Mouse (Mus musculus): ENCODE data around the gene Ccdc86. TPM values are rescaled to one million over a fixed set of nuclear protein-coding genes. Genes with fewer than 3 reads are reported as not detected.
A peak's percentile ranks its signal among the peaks of the same experiment; 100 is the strongest.

Gene Ccdc86
- polyA plus RNA-seq, 1 experiment from 2014 or later, result 14.1 TPM

DNA sequence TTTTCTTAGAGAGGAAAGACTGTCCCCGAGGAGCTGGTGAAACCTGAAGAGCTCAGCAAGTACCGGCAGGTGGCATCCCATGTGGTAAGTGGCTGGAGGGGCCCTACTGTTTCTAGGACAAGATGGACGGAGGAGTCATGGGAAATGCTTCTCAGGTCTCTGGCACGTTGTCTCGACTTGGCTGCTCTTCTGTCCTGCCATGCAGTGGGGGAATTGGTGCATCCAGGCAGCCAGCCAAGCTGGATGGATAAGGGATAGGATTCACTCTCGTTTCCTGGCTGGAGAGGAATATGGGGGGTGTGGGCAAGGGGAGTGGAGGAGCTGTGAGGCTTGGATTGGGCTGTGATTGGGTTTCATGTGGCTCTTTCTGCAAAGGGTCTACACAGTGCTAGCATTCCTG lies 48.8 kb downstream of the Ccdc86 start:
- Histone ChIP-seq H3K4me1 (peaks cover 18% of the 10 kb centered on the region), H3K27me3 (replicated peaks) (no peaks in the 10 kb centered on the region), H3K9ac (no peak overlapping the region), H3K9me3 (no peaks in the 10 kb centered on the region), H3K27ac (no peak overlapping the region), H3K4me3 (no peak overlapping the region), H3K4me2 (no peak overlapping the region), H3K36me3 (replicated peaks) (peaks cover 56% of the 10 kb centered on the region)
- WGBS, result 85% methylated on average over 6 of the region's 6 CpGs
- no peak for ATAC-seq (replicated peaks)

GRCm38 (mm10) chr19:10897491-10897890 lies 51.6 kb downstream of the Ccdc86 start:
- H3K9ac ChIP-seq, result no peak overlapping the region

DNA sequence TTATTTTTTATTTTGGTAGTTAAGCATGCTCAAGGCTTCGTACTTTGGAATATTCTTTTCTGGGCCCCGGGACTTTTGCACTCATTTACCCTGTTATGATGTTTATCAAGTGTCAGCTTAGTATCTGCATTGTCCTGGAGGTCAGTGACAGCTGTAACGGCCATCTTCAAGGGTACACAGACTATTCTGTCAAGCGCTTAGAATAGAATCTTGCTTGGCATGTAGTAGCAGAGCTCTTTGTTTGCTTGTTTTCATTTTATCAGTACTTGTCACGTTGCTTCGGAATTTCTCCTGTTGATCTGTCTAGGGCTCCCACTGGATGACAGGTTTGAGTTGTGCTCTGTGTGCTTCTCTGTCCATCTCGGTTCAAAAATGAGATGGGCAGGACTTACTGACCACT lies 52.2 kb downstream of the Ccdc86 start:
- Histone ChIP-seq H3K36me3 (replicated peaks) (peaks cover 26% of the 10 kb centered on the region), H3K27me3 (replicated peaks) (no peaks in the 10 kb centered on the region), H3K27ac (no peak overlapping the region), H3K4me1 (peaks cover 25% of the 10 kb centered on the region), H3K9ac (0 out of 2 replicates have a peak overlapping the region, but pooled peaks have one; percentile 77), H3K4me3 (no peak overlapping the region), H3K4me2 (peak overlapping the region; percentile 66), H3K9me3 (no peaks in the 10 kb centered on the region)
- ATAC-seq (replicated peaks), result no peak
- 82% methylated on average over 7 of the region's 7 CpGs for WGBS

More at GRCm38 (mm10) chr19:10897491-10897890, 51.6 kb downstream of the Ccdc86 start:
- 0 out of 2 replicates have a peak overlapping the region, but pooled peaks have one; percentile 66 for H3K4me2 ChIP-seq
- H3K4me1 ChIP-seq, result peaks cover 25% of the 10 kb centered on the region
- H3K36me3 ChIP-seq (replicated peaks), result peaks cover 33% of the 10 kb centered on the region
- no peaks in the 10 kb centered on the region for H3K27me3 ChIP-seq (replicated peaks)
- no peak overlapping the region for H3K4me3 ChIP-seq
- no peak for ATAC-seq (replicated peaks)
- 86% methylated on average over 8 of the region's 8 CpGs for WGBS
- no peak overlapping the region for H3K27ac ChIP-seq
- H3K9me3 ChIP-seq, result no peaks in the 10 kb centered on the region

DNA sequence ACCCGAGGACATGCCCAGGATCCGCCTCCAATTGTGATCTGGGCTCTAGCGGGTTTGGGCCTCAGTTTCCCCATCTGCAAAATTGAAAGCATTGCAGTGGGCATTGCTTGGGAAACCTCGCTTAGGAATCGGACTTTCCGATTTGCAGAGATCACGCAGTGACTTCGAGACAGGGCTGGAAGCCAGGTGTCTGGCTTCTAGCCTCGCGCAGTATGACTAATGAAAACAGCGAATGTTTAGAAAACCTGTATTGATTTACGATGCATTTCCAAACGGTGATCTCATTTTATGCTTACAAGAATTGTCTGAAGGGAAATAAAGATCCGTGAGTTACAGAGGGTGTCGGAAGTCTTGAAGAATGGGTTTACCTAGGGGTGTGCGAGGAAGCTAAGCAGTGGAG lies 53.4 kb downstream of the Ccdc86 start:
- H3K4me1 ChIP-seq, result peaks cover 25% of the 10 kb centered on the region
- 2% methylated on average over 16 of the region's 16 CpGs for WGBS

GRCm38 (mm10) chr19:10895016-10895528 lies 54.0 kb downstream of the Ccdc86 start, which contains the start of gene Prpf19:
Gene Prpf19, plus strand, starts transcription at chr19:10895231.
- ATAC-seq (replicated peaks), result peak; percentile 97
- H3K9me3 ChIP-seq, result no peaks in the 10 kb centered on the region
- peak within 1 kb of the TSS; percentile 66 for H3K4me2 ChIP-seq
- H3K36me3 ChIP-seq (replicated peaks), result peaks cover 9% of the 10 kb centered on the region
- H3K4me1 ChIP-seq, result peaks cover 25% of the 10 kb centered on the region
- H3K9ac ChIP-seq, result peak within 1 kb of the TSS; percentile 77
- H3K4me3 ChIP-seq, result peak within 1 kb of the TSS; percentile 69
- peak within 1 kb of the TSS; percentile 87 for H3K27ac ChIP-seq
- no peaks in the 10 kb centered on the region for H3K27me3 ChIP-seq (replicated peaks)
- 0% methylated on average over 43 of the region's 43 CpGs for WGBS

More for the DNA sequence above, 53.4 kb downstream of the Ccdc86 start:
- H3K27me3 ChIP-seq (replicated peaks), result no peaks in the 10 kb centered on the region
- H3K9me3 ChIP-seq, result no peaks in the 10 kb centered on the region
- H3K4me2 ChIP-seq, result peak overlapping the region; percentile 66
- H3K9ac ChIP-seq, result peak overlapping the region; percentile 77
- H3K27ac ChIP-seq, result peak overlapping the region; percentile 87
- ATAC-seq (replicated peaks), result peak; percentile 8; the same call in 1 of the 2 replicates
- peaks cover 15% of the 10 kb centered on the region for H3K36me3 ChIP-seq (replicated peaks)
- peak overlapping the region; percentile 69 for H3K4me3 ChIP-seq

- Histone ChIP-seq H3K36me3 (replicated peaks) (no peaks in the 10 kb centered on the region), H3K4me3 (no peak overlapping the region), H3K9me3 (no peaks in the 10 kb centered on the region), H3K27me3 (replicated peaks) (no peaks in the 10 kb centered on the region), H3K27ac (no peak overlapping the region), H3K4me1 (peaks cover 22% of the 10 kb centered on the region), H3K4me2 (no peak overlapping the region), H3K9ac (no peak overlapping the region)
- no peak for ATAC-seq (replicated peaks)
- WGBS, result 87% methylated on average over 3 of the region's 3 CpGs
Observed at GRCm38 (mm10) chr19:10892201-10892600, 56.9 kb downstream of the Ccdc86 start.

Other genes starting within 250 kb of the Ccdc86 start
- gene Cd5, start 210.3 kb downstream of the Ccdc86 start, polyA plus RNA-seq (2015; fragmentation: Nextera tagmentation; extraction: Ambion mirVana), result 0.52 and 0.86 TPM in 2 replicates
- gene Cd6, start 119.2 kb downstream of the Ccdc86 start, polyA plus RNA-seq (2015; fragmentation: Nextera tagmentation; extraction: Ambion mirVana), result 0.19 TPM in 1 of 2 replicates, not detected in the other
- 0.13 and 0.31 TPM in 2 replicates for gene Slc15a3, start 109.5 kb downstream of the Ccdc86 start, polyA plus RNA-seq (2015; fragmentation: Nextera tagmentation; extraction: Ambion mirVana)
- gene Tmem132a, start 79.3 kb downstream of the Ccdc86 start, polyA plus RNA-seq (2015; fragmentation: Nextera tagmentation; extraction: Ambion mirVana), result 224 and 236 TPM in 2 replicates
- gene Tmem109, start 67.3 kb downstream of the Ccdc86 start, polyA plus RNA-seq (2015; fragmentation: Nextera tagmentation; extraction: Ambion mirVana), result 46.2 and 48.4 TPM in 2 replicates
- 44.5 and 47.5 TPM in 2 replicates for gene Prpf19, start 54.0 kb downstream of the Ccdc86 start, polyA plus RNA-seq (2015; fragmentation: Nextera tagmentation; extraction: Ambion mirVana)
- 0.49 and 0.79 TPM in 2 replicates for gene Zp1, start 28.6 kb downstream of the Ccdc86 start, polyA plus RNA-seq (2015; fragmentation: Nextera tagmentation; extraction: Ambion mirVana)
- 0.06 and 0.12 TPM in 2 replicates for gene Ptgdr2, start 12.1 kb downstream of the Ccdc86 start, polyA plus RNA-seq (2015; fragmentation: Nextera tagmentation; extraction: Ambion mirVana)
- gene Ms4a10, start 25.4 kb upstream of the Ccdc86 start, polyA plus RNA-seq (2015; fragmentation: Nextera tagmentation; extraction: Ambion mirVana), result not detected in 2 replicates
- gene Ms4a15, start 44.0 kb upstream of the Ccdc86 start, polyA plus RNA-seq (2015; fragmentation: Nextera tagmentation; extraction: Ambion mirVana), result not detected in 2 replicates
- not detected in 2 replicates for gene Ms4a18, start 68.8 kb upstream of the Ccdc86 start, polyA plus RNA-seq (2015; fragmentation: Nextera tagmentation; extraction: Ambion mirVana)
- not detected in 2 replicates for gene Ms4a8a, start 131.8 kb upstream of the Ccdc86 start, polyA plus RNA-seq (2015; fragmentation: Nextera tagmentation; extraction: Ambion mirVana)
- gene 1700017D01Rik, start 181.6 kb upstream of the Ccdc86 start, polyA plus RNA-seq (2015; fragmentation: Nextera tagmentation; extraction: Ambion mirVana), result not detected in 2 replicates
- gene 1700025F22Rik, start 216.1 kb upstream of the Ccdc86 start, polyA plus RNA-seq (2015; fragmentation: Nextera tagmentation; extraction: Ambion mirVana), result not detected in 2 replicates
- gene Ms4a13, start 247.5 kb upstream of the Ccdc86 start, polyA plus RNA-seq (2015; fragmentation: Nextera tagmentation; extraction: Ambion mirVana), result not detected in 2 replicates

Data from midbrain, embryonic 15.5 days (tissue).